Mouse (Mus musculus): ENCODE data around the gene Bscl2. TPM values are rescaled to one million over a fixed set of nuclear protein-coding genes. Genes with fewer than 3 reads are reported as not detected.
"Not testable (repeated sequence)": the region's sequence is repeated elsewhere in the genome, so short reads cannot be mapped to it uniquely, and the experiment has no call there.

Gene Bscl2
- polyA plus RNA-seq, 1 experiment from 2014 or later: 29.3 TPM

DNA sequence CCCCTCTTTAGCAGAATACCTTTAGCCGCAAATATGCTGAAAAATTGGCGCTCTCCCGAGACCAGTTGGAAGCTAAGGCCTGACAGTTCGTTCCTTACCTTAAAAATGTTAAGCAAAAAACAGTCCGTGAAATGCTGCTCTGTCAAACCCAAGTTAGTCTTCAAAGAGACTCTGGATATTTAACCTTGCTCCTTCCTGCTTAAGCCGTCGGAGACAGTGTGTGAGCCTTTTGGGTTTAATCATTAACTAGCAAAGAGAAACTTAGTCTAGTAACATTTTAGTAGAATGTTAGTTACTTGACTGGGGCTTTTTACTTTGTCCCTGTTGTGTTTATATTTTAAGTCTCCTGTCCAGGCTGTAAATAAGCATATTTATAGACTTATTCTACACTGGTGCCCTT, 16.1 kb upstream of the Bscl2 start:
- ATAC-seq (ENCODE audit: low read depth): no peak
- no peaks in the 10 kb centered on the region for H3K9me3 ChIP-seq (replicated peaks; ENCODE audit: control insufficient read depth, low read length)
- H3K4me2 ChIP-seq (ENCODE audit: low read depth, low read length): peak overlapping the region; percentile 93
- WGBS (ENCODE audit: insufficient replicate concordance): 0% methylated on average over 7 of the region's 7 CpGs
- peak overlapping the region; percentile 100 for H3K4me3 ChIP-seq (ENCODE audit: low read depth, low read length)
- H3K4me1 ChIP-seq (ENCODE audit: control insufficient read depth, low read depth, low read length): peaks cover 31% of the 10 kb centered on the region
- peak overlapping the region; percentile 99 for H3K9ac ChIP-seq (ENCODE audit: low read depth, low read length)
- H3K27me3 ChIP-seq (ENCODE audit: control insufficient read depth, insufficient read depth, low read depth, low read length): no peaks in the 10 kb centered on the region
- peaks cover 39% of the 10 kb centered on the region for H3K36me3 ChIP-seq (ENCODE audit: control insufficient read depth, insufficient read depth)
- H3K27ac ChIP-seq (ENCODE audit: low read length): peak overlapping the region; percentile 100

DNA sequence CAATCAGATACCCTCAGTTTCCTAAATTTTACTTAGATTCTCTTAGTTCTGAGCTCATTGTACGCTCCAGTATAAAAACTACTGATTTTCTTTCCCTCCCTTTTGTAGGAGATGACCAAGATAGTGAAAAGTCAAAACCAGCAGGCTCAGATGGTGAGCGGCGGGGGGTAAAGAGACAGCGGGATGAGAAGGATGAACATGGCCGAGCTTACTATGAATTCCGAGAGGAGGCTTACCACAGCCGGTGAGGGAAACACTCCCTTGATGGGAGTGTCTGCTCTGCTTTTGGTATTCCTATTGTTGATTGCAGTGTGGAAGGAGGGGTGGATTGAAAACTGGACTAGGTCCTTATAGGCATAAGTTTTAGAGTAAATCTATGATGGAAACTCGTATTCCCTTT, 14.6 kb upstream of the Bscl2 start:
- WGBS (ENCODE audit: insufficient replicate concordance): 80% methylated on average over 8 of the region's 8 CpGs
- H3K4me2 ChIP-seq (ENCODE audit: low read depth, low read length): peak overlapping the region; percentile 93
- no peak for ATAC-seq (ENCODE audit: low read depth)

DNA sequence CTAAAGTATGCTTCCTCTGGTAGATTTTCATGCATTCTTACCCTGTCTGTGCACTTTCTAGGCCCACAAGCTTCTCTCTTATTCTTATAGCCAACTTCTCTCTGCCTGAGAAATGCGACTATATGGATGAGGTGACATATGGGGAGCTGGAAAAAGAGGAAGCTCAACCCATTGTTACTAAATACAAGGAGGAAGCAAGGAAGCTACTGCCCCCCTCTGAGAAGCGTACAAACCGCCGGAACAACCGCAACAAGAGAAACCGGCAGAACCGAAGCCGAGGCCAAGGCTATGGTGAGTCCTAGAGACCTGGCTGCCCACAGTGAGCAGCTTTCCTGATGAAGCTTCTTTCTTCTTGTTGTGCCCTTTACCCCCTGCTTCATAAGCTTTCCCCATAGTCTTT, 7.6 kb upstream of the Bscl2 start, which contains the start of gene AC129217.1:
Gene AC129217.1, plus strand, starts transcription at position 114 of the 400 bp plus-strand sequence.
- whole genome bisulfite sequencing (ENCODE audit: insufficient replicate concordance): 49% methylated on average over 8 of the region's 8 CpGs
- H3K9me3 ChIP-seq (replicated peaks; ENCODE audit: control insufficient read depth, low read length): no peaks in the 10 kb centered on the region

More for the DNA sequence above, 14.6 kb upstream of the Bscl2 start:
- Histone ChIP-seq H3K9ac (ENCODE audit: low read depth, low read length) (peak overlapping the region; percentile 38), H3K27me3 (ENCODE audit: control insufficient read depth, insufficient read depth, low read depth, low read length) (no peaks in the 10 kb centered on the region), H3K36me3 (ENCODE audit: control insufficient read depth, insufficient read depth) (peaks cover 50% of the 10 kb centered on the region), H3K4me1 (ENCODE audit: control insufficient read depth, low read depth, low read length) (peaks cover 21% of the 10 kb centered on the region), H3K9me3 (replicated peaks; ENCODE audit: control insufficient read depth, low read length) (no peaks in the 10 kb centered on the region), H3K4me3 (ENCODE audit: low read depth, low read length) (peak overlapping the region; percentile 100), H3K27ac (ENCODE audit: low read length) (no peak overlapping the region)

DNA sequence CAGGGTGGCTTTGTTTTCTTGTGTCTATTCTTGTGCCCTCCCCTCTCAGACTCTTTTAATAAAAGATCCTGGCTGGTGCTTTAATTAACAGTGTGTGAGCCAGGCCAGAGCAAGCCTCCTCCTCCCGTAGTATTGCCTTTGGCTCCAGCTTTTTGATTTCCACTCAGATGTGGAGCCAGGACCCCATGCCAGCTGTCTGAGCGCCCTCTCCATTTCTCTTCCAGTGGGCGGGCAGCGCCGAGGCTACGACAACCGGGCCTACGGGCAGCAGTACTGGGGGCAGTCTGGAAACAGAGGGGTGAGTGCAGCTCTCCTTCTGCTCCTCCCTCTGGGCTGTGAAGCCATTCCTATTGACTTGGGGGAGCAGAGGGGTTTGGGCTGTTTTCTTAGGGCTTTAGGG, 6.6 kb upstream of the Bscl2 start:
- Histone ChIP-seq H3K27ac (ENCODE audit: low read length) (no peak overlapping the region), H3K4me2 (ENCODE audit: low read depth, low read length) (no peak overlapping the region), H3K4me1 (ENCODE audit: control insufficient read depth, low read depth, low read length) (no peaks in the 10 kb centered on the region; the same call in 1 of the 2 replicates), H3K9me3 (replicated peaks; ENCODE audit: control insufficient read depth, low read length) (no peaks in the 10 kb centered on the region), H3K27me3 (ENCODE audit: control insufficient read depth, insufficient read depth, low read depth, low read length) (no peaks in the 10 kb centered on the region), H3K9ac (ENCODE audit: low read depth, low read length) (no peak overlapping the region), H3K4me3 (ENCODE audit: low read depth, low read length) (no peak overlapping the region), H3K36me3 (ENCODE audit: control insufficient read depth, insufficient read depth) (peaks cover 95% of the 10 kb centered on the region)
- WGBS (ENCODE audit: insufficient replicate concordance): 93% methylated on average over 8 of the region's 8 CpGs
- ATAC-seq (ENCODE audit: low read depth): no peak

More for the DNA sequence above, 7.6 kb upstream of the Bscl2 start, which contains the start of gene AC129217.1:
- peaks cover 99% of the 10 kb centered on the region for H3K36me3 ChIP-seq (ENCODE audit: control insufficient read depth, insufficient read depth)
- H3K4me1 ChIP-seq (ENCODE audit: control insufficient read depth, low read depth, low read length): no peaks in the 10 kb centered on the region; the same call in 1 of the 2 replicates
- no peak for ATAC-seq (ENCODE audit: low read depth)
- no peak within 1 kb of the TSS for H3K4me3 ChIP-seq (ENCODE audit: low read depth, low read length)
- no peak within 1 kb of the TSS for H3K4me2 ChIP-seq (ENCODE audit: low read depth, low read length)
- H3K9ac ChIP-seq (ENCODE audit: low read depth, low read length): no peak within 1 kb of the TSS
- no peaks in the 10 kb centered on the region for H3K27me3 ChIP-seq (ENCODE audit: control insufficient read depth, insufficient read depth, low read depth, low read length)
- peak within 1 kb of the TSS; percentile 13; the same call in 1 of the 2 replicates for H3K27ac ChIP-seq (ENCODE audit: low read length)

DNA sequence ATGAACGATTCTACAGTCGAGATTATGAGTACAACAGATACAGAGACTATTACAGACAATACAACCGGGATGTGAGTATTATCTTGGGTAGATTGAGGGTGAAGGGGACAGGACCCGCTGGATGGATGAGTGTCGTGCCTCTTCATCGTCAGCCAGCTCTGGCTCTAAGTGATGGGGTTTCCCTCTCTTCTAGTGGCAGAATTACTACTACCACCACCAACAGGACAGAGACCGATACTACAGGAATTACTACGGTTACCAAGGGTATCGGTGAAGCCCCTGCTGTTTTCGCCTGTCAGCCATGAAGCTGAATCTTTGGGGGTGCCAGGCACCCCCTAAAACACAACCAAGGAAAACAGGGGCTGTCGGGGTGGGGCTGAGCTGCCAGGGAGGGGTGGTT, 6.0 kb upstream of the Bscl2 start:
- no peak overlapping the region for H3K27ac ChIP-seq (ENCODE audit: low read length)
- no peak overlapping the region for H3K4me2 ChIP-seq (ENCODE audit: low read depth, low read length)
- H3K9ac ChIP-seq (ENCODE audit: low read depth, low read length): no peak overlapping the region
- H3K4me3 ChIP-seq (ENCODE audit: low read depth, low read length): no peak overlapping the region
- H3K27me3 ChIP-seq (ENCODE audit: control insufficient read depth, insufficient read depth, low read depth, low read length): no peaks in the 10 kb centered on the region
- WGBS (ENCODE audit: insufficient replicate concordance): 88% methylated on average over 11 of the region's 11 CpGs
- H3K36me3 ChIP-seq (ENCODE audit: control insufficient read depth, insufficient read depth): peaks cover 89% of the 10 kb centered on the region
- no peaks in the 10 kb centered on the region for H3K9me3 ChIP-seq (replicated peaks; ENCODE audit: control insufficient read depth, low read length)
- no peak for ATAC-seq (ENCODE audit: low read depth)
- H3K4me1 ChIP-seq (ENCODE audit: control insufficient read depth, low read depth, low read length): no peaks in the 10 kb centered on the region; the same call in 1 of the 2 replicates

DNA sequence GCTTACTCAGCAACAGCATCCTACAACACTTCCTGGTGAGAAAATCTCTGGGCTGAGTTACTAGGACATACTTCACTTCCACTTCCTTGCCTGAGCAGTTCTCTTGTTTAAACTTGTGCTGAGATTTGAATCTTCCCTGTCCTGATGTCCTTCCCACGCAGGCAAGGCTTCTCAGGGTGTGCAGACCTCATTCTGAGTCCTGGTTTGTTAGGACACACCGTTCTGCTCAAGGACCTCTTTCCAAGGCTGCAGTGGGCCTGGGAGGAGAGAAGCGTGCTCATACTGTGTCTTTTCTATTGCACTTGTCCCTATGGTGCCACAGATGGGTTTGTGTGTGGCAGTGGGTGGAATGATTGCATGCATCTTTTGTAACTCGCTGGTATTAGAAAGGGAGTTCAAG, 4.3 kb upstream of the Bscl2 start:
- no peak overlapping the region for H3K9ac ChIP-seq (ENCODE audit: low read depth, low read length)
- H3K27me3 ChIP-seq (ENCODE audit: control insufficient read depth, insufficient read depth, low read depth, low read length): no peaks in the 10 kb centered on the region
- H3K4me3 ChIP-seq (ENCODE audit: low read depth, low read length): no peak overlapping the region
- peaks cover 8% of the 10 kb centered on the region for H3K4me1 ChIP-seq (ENCODE audit: control insufficient read depth, low read depth, low read length)
- WGBS (ENCODE audit: insufficient replicate concordance): 91% methylated on average over 4 of the region's 4 CpGs
- H3K36me3 ChIP-seq (ENCODE audit: control insufficient read depth, insufficient read depth): peaks cover 72% of the 10 kb centered on the region
- peak overlapping the region; percentile 18; the same call in 1 of the 2 replicates for H3K27ac ChIP-seq (ENCODE audit: low read length)
- no peak for ATAC-seq (ENCODE audit: low read depth)
- no peak overlapping the region for H3K4me2 ChIP-seq (ENCODE audit: low read depth, low read length)
- H3K9me3 ChIP-seq (replicated peaks; ENCODE audit: control insufficient read depth, low read length): no peaks in the 10 kb centered on the region

DNA sequence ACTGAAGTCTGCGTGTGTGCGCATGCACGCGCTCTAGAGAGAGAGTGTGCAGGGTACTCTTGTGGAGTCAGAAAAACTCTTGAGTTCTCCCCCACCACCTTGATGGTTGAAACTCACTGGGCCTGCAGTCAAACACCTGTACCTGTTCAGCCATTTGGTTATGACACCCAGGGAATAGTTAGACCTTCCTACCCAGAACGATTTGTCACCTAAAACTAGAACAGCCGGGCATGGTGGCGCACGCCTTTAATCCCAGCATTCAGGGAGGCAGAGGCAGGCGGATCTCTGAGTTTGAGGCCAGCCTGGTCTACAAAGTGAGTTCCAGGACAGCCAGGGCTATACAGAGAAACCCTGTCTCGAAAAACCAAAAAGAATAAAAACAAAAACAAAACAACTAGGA, 940 bp upstream of the Bscl2 start:
- H3K4me2 ChIP-seq (ENCODE audit: low read depth, low read length); ATAC-seq (ENCODE audit: low read depth); H3K4me3 ChIP-seq (ENCODE audit: low read depth, low read length); H3K9me3 ChIP-seq (replicated peaks; ENCODE audit: control insufficient read depth, low read length); H3K9ac ChIP-seq (ENCODE audit: low read depth, low read length); H3K27ac ChIP-seq (ENCODE audit: low read length); H3K27me3 ChIP-seq (ENCODE audit: control insufficient read depth, insufficient read depth, low read depth, low read length): not testable (repeated sequence)
- H3K36me3 ChIP-seq (ENCODE audit: control insufficient read depth, insufficient read depth): peaks cover 39% of the 10 kb centered on the region
- WGBS (ENCODE audit: insufficient replicate concordance): 95% methylated on average over 10 of the region's 10 CpGs
- H3K4me1 ChIP-seq (ENCODE audit: control insufficient read depth, low read depth, low read length): peaks cover 29% of the 10 kb centered on the region

DNA sequence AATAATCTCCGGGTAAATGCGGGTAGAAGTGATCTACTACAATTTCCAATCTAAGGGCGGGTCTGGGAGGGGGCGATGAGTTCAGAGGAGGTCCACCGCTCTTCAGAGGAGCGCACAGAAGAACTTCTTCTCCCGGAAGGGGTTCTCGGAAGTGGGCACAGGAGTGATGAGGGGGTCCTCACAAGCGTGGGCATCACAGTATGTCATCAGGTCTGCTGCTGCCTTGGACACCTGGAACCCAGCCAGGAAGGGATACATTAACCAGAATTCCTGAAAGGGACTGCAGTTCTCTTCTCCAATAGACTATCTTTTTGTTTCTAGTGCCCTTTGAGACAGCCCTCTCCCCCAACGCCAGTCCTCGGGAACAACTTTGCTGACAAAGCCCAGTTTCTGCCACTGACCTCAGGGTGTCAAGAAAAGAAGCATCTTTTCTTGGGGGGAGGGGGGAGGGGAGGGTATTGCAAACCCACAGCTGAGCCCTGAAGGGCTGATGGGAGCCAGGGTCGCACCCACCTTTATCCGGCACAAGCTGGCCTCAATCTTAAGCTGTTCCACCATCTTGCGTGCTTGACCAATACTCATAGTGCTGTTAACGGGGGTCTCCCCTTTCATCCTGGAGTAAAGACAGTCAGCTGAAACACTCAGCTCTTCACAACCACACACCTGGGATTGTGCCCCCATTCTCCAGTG, 919 bp downstream of the Bscl2 start:
- peak overlapping the region; percentile 1; the same call in 1 of the 2 replicates for H3K27ac ChIP-seq (ENCODE audit: low read length)
- peak; percentile 5; the same call in 1 of the 2 replicates for ATAC-seq (ENCODE audit: low read depth)

More for the DNA sequence above, 919 bp downstream of the Bscl2 start:
- H3K4me3 ChIP-seq (ENCODE audit: low read depth, low read length): peak overlapping the region; percentile 80
- 19% methylated on average over 15 of the region's 15 CpGs for WGBS (ENCODE audit: insufficient replicate concordance)
- no peaks in the 10 kb centered on the region for H3K9me3 ChIP-seq (replicated peaks; ENCODE audit: control insufficient read depth, low read length)
- H3K4me1 ChIP-seq (ENCODE audit: control insufficient read depth, low read depth, low read length): peaks cover 29% of the 10 kb centered on the region
- H3K36me3 ChIP-seq (ENCODE audit: control insufficient read depth, insufficient read depth): peaks cover 20% of the 10 kb centered on the region
- H3K9ac ChIP-seq (ENCODE audit: low read depth, low read length): peak overlapping the region; percentile 90
- H3K27me3 ChIP-seq (ENCODE audit: control insufficient read depth, insufficient read depth, low read depth, low read length): no peaks in the 10 kb centered on the region
- peak overlapping the region; percentile 75 for H3K4me2 ChIP-seq (ENCODE audit: low read depth, low read length)
